Mouse (Mus musculus) adrenal gland, adult 18-20 months (tissue): ENCODE measurements at regions not wholly inside any gene's neighbourhood (a gene's known extent, or its start where the extent isn't known, plus 50 kb on each side); places are given as distances from the start of the nearest gene placed in this dataset.
"Not testable (repeated sequence)": the region's sequence is repeated elsewhere in the genome, so short reads cannot be mapped to it uniquely, and the experiment has no call there.

ENCODE experiments used
- DNase-seq, 2 experiments: peaks; one replicate each; pipeline ENCODE4 v3.0.0; 2021 to 2022; ENCODE audit warnings: low spot score in 2 of 2

DNA sequence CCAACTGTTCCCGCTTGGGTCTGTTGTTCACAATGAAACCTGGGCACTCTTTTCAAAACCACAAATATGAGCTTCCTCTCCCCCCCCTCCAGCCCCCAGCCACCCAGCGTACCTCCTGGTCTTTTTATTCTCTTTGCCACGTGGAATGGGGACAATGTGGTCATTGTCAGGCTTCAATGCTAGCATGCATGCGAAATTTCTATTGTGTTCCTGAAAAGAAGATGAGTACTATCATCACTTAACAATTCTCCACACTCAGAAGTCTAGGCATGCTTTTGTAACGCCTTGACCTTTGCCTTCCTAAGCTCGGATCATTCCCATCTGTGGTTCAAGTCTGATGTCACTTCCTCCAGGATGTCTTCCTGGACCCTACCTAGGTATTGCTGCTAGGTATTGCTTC lies 202.2 kb downstream of the Trim29 start:
- no peak for DNase-seq

DNA sequence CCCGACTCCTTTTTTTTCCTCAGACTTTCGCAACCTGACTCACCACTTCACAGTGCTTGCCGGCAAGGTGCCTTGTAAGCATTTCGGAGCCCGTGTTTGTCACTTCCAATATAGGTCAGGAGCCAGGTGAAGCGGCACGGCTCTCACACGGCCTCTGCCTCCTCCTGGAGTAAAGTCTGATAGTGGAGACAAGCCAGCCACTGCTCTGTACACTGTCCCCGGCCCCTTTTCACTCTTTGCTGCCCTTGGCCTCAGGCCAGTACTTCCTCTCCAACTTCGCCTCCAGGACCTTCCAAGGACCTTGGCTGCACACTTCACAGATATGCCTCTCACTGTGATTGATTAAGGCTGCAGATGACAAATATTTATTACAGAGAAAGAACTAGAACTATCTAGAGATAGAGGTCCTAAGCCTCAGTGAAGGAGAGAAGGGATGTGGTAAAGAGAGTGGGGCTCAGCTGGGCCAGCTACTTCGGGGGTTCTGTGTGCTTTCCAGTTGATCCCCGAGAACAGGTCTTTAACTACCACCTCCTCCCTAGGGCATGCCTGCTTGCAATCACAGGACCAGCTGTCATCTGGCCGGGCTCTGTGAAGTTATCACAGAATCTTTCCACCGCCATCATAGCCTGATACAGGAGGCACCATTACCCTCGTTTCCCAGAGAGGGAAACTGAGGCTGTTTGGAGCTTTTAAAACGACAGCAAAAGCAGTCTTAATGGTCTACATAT lies 204.2 kb downstream of the Trim29 start:
- peak in 1 of 2 experiments; percentile 34 for DNase-seq

DNA sequence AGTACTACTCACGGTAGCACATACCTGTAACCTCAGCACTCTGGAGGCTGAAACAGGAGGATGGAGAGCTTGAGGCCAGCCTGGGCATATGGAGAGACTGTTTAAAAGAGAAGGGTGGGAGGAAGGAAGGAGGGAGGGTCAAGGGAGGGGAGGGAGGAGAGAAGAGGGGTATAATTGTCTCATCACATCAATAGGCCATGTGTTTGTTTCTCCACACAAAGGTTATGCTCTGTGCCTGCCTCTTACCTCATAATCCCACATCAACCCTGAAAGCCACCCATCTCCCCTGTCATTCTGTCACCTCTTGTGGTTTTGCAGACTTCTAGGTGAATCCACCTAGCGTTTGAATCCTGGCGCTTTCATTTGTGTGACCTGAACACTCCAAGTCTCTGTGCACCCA lies 210.3 kb downstream of the Trim29 start:
- no peak for DNase-seq

DNA sequence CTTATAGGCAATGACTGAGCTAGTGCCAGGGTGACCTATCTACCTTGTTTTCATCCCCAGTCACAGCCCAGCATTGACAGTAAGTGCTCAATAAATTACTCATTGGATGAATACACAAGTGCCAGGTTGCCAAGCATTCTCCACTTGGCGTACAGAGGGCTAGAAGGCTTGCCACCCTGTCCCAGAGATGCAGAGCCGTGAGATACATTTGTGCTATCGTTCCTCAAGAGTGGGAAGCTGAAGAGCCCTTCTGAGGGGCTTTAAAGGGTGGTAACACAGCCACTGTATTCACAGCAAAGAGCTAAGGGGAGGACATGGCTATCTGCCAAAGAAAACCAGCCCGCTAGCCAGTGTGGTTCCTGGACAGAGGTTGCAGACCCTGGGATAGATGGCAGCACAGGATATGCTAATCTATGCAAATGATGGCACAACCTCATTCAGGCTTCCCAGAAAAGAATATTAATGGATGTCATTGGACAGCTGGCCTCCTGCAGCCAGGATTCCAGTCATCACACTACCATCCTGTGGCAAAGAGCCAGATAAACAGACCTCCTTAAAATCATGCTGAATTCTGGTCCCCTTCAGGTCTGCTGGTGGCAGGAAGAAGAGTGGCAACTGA lies 214.4 kb downstream of the Trim29 start:
- no peak for DNase-seq

DNA sequence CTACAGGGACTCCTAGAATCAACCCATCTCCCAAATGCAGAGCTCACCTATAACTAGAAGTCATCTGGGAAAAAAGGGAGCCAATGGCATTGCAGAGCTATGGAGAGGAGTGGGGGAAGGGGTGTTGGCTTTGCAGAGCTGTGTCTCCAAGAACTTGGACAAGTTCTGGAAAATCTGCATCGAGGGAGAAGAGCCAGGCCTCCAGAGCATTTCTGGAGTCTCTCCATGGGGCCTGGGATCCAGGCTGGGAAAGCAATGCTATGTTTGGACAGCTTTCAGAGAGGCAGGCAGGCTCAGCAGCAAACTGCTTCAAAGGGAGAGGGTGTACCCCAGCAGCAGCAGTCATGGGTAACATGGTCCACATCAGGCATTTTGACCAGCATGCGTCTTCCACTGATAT lies 211.6 kb upstream of the Nectin1 start:
- DNase-seq: no peak

DNA sequence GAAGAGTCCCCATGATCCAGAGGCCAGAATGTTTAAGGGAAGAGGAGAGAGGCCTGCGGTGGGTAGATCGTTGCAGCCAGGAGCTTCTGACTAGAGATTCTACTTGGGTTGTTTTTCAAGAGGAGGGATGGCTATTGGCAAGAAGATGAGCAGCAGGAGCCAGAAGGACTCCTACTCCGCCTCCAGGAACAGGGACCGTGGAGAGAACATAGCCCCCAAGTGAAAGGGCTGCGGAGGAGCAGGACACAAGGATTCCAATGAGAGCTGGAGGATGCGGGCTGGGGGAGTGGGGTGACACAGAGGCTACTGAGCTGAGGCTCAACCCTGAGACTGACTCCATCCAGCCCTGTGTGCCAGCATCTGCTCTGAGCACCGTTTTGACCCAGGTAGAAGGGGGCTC lies 207.8 kb upstream of the Nectin1 start:
- no peak for DNase-seq

DNA sequence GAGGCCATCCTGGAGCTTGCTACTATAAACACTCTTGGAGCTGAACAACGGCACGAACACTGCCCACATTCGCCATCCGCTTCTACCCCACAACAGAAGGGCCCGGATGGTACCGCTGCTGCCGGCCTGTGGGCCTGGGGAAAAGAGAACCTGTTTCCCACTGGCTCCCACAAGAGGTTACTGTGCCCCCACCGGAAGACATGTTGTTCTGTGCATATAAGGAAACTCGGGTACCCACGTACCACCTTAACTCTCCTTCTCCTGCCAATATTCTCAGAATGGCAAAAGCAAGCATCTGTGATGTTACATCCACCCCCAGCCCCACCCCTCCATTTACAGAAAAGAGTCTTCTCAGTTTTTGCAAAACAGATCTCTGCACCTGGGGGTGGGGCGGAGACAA lies 206.7 kb upstream of the Nectin1 start:
- no peak for DNase-seq

DNA sequence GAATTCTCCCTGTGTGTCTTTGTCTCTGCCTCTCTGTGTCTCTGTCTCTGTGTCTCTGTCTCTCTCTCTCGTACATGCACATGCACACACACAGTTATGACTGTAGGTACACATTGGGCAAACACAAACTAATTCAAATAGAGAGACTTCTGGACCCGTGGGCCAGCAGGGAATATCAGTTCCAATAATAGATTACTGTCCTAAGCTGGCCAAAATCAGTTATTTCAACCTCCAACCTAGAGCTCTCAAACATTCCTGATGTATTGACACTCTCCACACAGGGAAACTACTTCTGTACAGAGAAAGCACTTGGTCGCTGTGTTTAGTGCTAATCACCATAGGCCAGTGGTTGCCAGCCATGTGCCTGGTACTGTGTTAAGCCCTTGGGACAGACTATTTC lies 203.7 kb upstream of the Nectin1 start:
- DNase-seq: no peak

DNA sequence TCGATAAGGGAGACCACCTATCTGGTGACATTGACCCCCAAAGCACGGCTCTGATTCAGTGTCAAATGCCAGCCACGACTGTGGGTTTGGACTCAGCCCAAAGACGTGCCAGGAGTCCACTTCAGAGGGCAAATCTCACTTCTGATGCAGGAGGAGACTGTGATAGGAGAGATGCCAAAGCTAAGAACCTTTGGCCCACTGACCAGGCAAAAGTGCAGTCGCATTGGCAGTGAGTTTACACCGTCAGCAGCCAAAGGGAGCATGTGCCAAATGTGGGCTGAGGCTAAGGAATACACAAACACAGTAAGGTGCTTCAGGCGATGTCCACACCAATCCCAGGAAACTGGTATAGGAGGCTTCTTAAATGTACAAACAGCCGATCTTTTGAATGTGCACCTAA lies 202.6 kb upstream of the Nectin1 start:
- no peak for DNase-seq

DNA sequence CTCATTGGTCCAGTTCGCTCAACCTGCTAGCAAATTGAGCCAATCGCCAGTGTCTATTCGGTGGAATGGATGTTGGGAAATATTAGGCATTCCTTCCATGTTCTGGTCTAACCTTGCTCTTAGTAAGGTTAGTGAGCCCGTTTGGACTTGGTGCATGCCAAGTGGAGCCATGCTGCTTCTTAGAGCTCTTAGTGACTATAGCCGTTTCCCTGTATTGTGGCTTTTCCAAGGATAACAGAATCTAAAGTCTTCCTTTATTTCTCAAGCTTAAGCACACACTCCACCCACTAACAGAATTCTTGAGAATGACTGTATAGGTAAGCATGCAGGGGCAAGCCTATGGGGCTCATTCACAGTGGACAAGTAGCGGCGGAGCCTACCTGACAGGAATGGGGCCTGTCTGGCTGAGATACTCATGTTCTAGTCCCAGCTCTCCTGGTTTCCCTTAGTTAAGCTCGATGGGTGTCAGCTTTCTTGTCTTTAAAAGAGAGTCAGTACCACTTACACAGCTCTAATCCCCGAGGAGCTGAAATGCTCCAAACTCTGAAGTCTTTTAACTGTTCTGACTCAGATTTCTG lies 201.6 kb upstream of the Nectin1 start:
- no peak for DNase-seq

DNA sequence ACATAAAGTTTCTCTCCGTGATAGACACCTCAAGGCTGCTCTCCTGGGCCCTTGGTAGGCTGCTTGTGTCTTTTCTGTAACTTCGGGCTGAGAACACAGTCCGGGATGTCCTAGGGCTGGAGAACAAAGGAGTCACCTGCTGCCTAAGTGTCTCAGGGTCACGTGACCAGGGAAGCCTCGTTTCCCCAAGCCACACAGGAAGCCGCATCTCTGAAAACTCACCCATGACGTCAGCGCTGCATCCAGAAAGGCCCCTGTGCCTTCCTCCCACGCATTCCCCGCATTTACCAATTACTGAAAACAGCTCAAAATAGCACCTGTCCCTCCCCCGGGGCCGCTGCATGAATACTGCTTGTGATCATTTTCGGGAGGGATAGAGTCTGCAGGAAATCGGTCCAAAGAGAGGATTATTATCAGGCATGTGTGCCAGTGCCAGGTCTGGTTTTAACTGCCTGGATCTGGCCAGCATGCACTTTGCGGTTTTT lies 198.7 kb upstream of the Nectin1 start:
- peak in 1 of 2 experiments; percentile 13 for DNase-seq

DNA sequence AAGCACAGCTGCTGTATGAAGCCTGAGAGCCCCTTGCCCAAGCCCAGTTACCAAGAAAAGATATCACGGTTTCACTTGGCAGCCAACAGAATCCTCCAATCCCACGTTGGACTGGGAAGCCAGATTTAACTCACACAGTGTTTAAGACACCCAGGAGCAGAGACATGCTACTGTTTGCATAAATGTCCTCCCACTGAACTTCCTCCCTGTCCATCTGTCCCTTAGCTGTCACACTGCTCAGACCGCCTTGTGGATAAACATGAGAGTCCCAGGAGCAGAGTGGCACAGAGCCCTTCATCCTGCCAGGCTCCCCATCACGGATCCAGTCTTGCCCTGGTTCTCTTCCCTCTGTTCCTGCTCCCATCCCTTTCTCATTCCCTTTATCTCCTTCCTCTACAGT lies 194.9 kb upstream of the Nectin1 start:
- no peak for DNase-seq

DNA sequence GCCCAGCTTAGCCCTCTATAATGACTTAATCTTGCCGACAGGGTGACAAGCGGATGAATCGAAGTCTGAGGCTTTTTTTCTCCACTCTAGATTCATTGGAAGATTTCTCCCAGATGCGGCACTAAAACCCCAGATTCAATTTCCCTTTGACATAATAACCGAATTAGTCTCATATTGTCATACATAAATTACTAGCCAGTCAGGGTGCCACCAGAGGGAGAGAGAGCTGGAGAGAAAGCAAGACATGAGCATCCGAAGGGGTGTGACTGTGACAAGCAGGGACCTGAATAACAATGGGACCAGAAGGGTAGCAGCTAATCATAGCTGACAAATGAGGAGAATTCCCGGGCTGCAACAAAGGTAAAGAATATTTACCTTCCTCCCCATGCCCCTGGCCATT lies 194.5 kb upstream of the Nectin1 start:
- no peak for DNase-seq

DNA sequence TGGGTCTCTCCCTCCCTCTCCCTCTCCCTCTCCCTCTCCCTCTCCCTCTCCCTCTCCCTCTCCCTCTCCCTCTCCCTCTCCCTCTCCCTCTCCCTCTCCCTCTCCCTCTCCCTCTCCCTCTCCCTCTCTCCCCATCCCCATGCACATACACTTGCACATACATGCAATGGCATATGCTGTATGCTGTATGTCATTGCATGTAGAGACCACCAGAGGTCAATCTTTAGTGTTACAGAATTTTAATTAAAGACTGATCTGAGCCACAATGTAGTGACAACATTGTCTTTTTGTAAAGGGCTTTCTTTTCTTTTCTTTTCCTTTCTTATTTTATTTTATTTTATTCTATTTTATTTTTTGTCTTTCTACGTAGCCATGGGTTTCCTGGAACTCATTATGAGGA lies 191.0 kb upstream of the Nectin1 start:
- DNase-seq: not testable (repeated sequence)

DNA sequence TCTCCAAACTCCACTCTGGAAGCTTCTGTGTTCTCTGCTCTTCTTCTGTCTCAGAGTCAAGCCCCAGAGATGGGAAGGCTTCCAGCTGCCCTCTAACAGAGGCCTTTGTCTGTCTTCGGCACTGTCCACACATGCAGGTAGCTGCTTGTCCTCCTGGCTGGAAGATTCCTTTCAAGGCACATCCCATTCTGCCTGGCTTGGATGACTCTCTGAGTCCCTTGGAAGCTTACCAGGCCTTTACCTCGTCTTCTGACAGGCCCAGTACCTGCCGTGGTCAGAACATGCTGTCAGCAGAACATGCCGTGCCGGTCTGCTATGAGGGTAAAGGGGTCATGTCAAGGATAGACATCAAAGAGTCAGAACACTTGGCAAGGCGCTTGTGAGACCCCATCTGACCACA lies 181.8 kb upstream of the Nectin1 start:
- DNase-seq: no peak

DNA sequence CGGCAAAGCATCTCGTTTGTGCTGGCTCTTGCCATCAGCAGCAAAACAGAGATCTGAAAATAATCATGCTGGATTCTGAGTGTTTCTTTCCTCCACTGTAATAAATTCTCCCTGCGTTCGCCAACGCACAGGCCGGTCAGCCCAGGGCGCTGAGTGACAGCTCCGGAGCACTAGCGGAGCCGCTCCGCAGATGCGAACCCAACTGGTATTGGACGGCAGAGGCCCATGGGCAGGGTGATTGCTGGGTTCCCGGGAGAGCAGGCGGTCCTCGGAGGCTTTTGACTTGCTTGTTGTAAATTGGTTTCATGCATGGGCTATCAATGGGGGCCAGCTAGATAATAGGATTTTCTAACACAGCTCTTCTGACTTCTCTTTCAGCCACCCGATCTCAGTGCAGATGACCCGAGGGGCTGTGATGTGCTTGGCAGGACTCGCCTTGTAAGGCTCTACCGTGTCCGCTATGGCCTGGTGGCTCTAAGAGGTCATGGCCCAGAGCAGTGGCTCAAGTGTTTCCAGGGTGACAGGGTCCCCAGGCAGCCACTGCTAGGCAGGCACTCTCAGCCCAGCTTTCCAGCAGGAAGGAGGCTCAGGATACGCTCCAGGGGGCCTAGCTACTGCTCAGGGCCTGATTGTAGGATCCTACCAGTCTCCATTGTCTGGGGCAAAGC lies 179.4 kb upstream of the Nectin1 start:
- DNase-seq: no peak

DNA sequence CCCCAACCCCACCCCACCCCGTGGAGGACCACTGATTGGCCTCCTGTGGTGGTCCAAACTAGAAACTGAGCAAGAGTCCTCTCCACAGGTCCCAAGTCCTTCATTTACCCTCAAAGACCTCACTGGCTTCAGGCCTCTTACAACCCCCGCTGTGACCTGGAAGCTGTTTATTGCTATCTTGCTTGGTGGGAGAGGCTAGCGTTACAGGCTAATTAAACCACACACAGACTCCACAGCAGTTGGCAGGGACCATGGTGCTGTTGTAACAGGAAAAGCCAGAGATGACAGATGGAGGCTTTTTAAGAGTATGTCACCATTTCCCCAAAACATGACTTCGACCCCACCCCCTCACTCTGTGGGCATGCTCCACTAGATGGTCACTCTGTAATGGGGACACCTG lies 174.9 kb upstream of the Nectin1 start:
- no peak for DNase-seq

DNA sequence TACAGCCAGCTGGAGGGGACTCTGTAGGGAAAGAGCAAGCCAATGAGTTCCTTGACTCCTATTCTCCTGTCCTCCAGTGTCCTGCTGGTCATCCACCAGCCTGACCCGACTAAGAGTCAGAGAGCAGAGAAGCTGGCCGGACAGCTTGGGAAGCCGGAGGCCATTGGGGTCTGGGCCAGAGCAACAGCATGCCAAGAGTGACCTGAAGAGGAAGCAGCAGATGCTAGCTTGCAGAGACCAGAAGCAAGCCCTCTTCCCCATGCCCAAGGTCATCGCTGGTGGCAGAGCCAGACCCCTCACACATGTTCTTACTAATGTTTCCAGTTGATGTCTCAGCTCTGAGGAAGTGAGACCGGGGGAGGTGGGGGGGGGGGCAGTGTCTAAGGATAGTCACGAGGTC lies 172.7 kb upstream of the Nectin1 start:
- DNase-seq: no peak

DNA sequence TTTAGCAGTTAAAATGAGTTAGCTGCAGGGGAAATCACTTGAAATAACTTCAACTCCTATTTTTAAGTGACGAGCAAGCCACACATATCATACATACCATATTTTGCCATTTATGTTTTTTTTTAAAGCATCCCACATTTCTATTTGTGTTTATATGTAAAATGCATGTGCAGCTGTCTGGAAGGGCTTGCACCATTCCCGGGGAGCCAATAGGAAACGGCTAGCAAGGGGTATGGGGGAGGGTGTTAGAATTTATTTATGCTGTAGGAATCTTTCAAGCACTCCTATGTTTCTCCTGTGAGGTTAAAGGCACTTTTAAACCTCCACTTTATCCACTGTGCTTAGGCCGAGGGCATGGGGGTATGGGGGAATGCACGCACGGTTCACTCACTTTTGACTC lies 168.1 kb upstream of the Nectin1 start:
- no peak for DNase-seq

DNA sequence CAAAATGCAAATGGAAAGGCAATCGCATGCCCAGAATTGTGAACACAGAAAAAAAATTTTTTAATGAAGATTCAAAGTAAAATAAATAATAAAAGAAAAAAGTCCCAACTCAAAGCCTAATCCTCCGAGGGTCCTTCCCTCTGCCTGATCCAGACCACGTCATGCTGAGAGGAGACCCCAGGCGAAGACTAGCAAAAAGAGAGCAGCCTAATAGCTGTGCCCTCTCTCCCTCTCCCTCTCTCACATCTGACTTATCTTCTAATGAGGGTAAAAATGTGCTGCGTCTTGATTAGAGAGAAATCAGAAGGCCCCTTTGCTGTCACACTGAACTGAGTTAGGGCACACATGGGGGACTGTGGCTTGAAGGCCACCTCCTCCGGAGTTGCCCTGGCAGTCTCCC lies 163.1 kb upstream of the Nectin1 start:
- no peak for DNase-seq

DNA sequence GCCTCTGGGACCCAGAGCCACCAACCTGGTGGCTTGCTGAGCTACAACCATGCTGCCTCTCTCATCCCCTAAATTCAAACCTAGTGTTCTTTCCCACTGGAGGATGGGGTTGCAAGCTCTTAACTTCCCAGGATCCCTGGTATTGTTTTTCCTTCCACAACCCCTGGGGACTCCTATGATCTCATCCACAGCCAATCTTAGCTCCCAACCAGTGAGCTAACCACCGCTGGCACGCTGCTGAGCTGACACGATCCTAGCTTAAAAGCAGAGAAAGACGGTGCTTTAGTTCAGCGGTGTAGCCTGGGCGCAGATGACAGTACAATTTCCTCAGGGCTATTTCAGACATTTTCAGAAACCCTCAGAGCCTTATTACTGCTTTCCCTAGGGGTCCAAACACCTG lies 158.2 kb upstream of the Nectin1 start:
- DNase-seq: no peak

DNA sequence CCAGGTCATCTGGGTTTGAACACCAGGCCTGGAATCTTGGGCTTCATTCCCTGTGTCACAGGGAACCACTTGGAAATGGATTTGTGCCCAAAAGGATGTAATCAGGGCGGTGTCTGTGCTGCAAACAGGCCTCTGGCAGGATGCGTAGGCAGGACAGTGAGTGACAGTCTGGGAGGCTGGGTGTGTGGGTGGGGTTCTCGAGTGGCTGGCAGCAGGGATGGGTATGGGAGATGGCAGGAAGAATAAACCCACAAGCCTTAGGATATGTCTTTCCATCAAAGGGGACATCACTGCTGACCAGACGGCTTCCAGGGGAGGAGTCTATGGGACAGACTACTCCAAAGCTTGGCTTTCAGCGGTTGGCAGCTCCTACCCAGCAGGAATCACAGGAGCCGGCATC lies 150.5 kb upstream of the Nectin1 start:
- DNase-seq: no peak
